8 mouse cellular contexts compared by ENCODE assay signal in the genomic region with DNA sequence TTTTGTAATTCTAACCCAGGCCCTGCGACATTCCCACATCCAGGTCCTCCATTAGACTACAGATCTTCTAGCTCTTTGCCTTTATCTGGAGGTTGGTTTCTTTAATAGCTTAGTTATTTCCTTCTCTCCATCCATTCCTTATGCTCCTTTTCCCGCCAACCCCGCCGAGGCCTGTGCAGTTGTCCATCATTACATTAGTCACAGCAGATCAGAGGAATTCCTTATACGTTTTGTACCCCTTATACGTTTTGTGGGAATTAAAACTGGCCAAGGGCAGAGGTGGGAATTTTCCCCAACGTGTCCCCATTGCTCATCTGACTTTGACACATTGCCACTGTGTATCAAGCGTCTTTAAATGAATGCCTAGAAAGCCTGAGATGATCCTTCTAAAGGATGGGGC. TPM values are rescaled to one million over a fixed set of nuclear protein-coding genes. Genes with fewer than 3 reads are reported as not detected.
DNase-seq lines count a peak whose midpoint lies in the region; ATAC-seq lines count a peak whose summit lies in the region.

No protein-coding gene starts in this region.

- no peak overlapping the region; the same call in 1 of the 2 replicates for H3K9ac ChIP-seq in heart, embryonic 12.5 days
- H3K9ac ChIP-seq in liver, embryonic 13.5 days, result no peak overlapping the region

- 49% methylated on average over 8 of the region's 8 CpGs for WGBS in heart, embryonic 12.5 days
- WGBS in liver, embryonic 13.5 days (ENCODE audit: insufficient replicate concordance), result 55% methylated on average over 8 of the region's 8 CpGs

- H3K9me3 ChIP-seq in heart, embryonic 12.5 days (replicated peaks), result no peaks in the 10 kb centered on the region
- H3K9me3 ChIP-seq in liver, embryonic 13.5 days (replicated peaks), result no peaks in the 10 kb centered on the region

- peak overlapping the region; percentile 90 for H3K4me3 ChIP-seq in heart, embryonic 12.5 days
- peak overlapping the region; percentile 77 for H3K4me3 ChIP-seq in liver, embryonic 13.5 days (replicated peaks)

- peaks cover 15% of the 10 kb centered on the region for H3K4me1 ChIP-seq in heart, embryonic 12.5 days (replicated peaks)
- H3K4me1 ChIP-seq in liver, embryonic 13.5 days (replicated peaks), result peaks cover 22% of the 10 kb centered on the region

- H3K27me3 ChIP-seq in heart, embryonic 12.5 days (replicated peaks), result no peaks in the 10 kb centered on the region
- H3K27me3 ChIP-seq in liver, embryonic 13.5 days, result no peaks in the 10 kb centered on the region

- intact Hi-C loops in heart, postnatal 36 days (cut with DNase I), result loop anchor here (1.0 kb wide), 1 partner anchor 803 kb away; a partner anchor contains a TSS
- intact Hi-C loops in left cerebral cortex, postnatal 36 days (cut with DNase I), result loop anchor here (5.0 kb wide), 1 partner anchor 67 kb away; no protein-coding TSS in a partner anchor

- no peak for DNase-seq in heart, postnatal 36 days
- DNase-seq in thymus, postnatal 14 days, result peak; percentile 11
- no peak for DNase-seq in thymus, postnatal 0 days (ENCODE audit: low spot score)
- no peak for DNase-seq in liver, embryonic 13.5 days
- no peak for DNase-seq in embryo, embryonic 10 days (ENCODE audit: low spot score)
- no peak for DNase-seq in adrenal gland, postnatal 14 days
- no peak for DNase-seq in left cerebral cortex, postnatal 36 days (ENCODE audit: low spot score in 2 of 2)

- no peak for ATAC-seq in heart, embryonic 12.5 days (ENCODE audit: insufficient number of reproducible peaks, low FRiP score)
- ATAC-seq in liver, embryonic 13.5 days (ENCODE audit: low read depth), result no peak

- H3K27ac ChIP-seq in heart, embryonic 12.5 days (ENCODE audit: poor library complexity, severe bottlenecking), result no peak overlapping the region
- H3K27ac ChIP-seq in liver, embryonic 13.5 days, result no peak overlapping the region

- H3K36me3 ChIP-seq in heart, embryonic 12.5 days, result no peaks in the 10 kb centered on the region
- no peaks in the 10 kb centered on the region for H3K36me3 ChIP-seq in liver, embryonic 13.5 days

- peak overlapping the region; percentile 69 for H3K4me2 ChIP-seq in heart, embryonic 12.5 days
- peak overlapping the region; percentile 73 for H3K4me2 ChIP-seq in liver, embryonic 13.5 days

RNA-seq across cellular contexts. Expression of a gene that starts 0.3 kb away (rescaled TPM):
- polyA plus RNA-seq in heart, embryonic 12.5 days (2016; fragmentation: Nextera tagmentation; extraction: Ambion mirVana), result not detected in 2 replicates
- total RNA-seq in heart, postnatal 36 days (2021), result not detected
- polyA plus RNA-seq in thymus, postnatal 0 days (2015; fragmentation: Nextera tagmentation; extraction: Ambion mirVana), result not detected in 2 replicates
- polyA plus RNA-seq in liver, embryonic 13.5 days (2015; fragmentation: Nextera tagmentation; extraction: Ambion mirVana), result not detected in 2 replicates
- total RNA-seq in adrenal gland, postnatal 14 days (2021), result not detected in 2 replicates
- total RNA-seq in left cerebral cortex, postnatal 36 days (2021), result 1 to 10 TPM in 1 of 2 experiments, under 1 TPM in 1; 0.72 to 1.1 TPM

RNA-seq across cellular contexts. Expression of a gene that starts 0.6 kb away (rescaled TPM):
- polyA plus RNA-seq in heart, embryonic 12.5 days (2016; fragmentation: Nextera tagmentation; extraction: Ambion mirVana), result 57.3 and 57.5 TPM in 2 replicates
- total RNA-seq in heart, postnatal 36 days (2021), result 10 to 100 TPM; 25.6 to 30.0 TPM
- polyA plus RNA-seq in thymus, postnatal 0 days (2015; fragmentation: Nextera tagmentation; extraction: Ambion mirVana), result 42.2 and 46.3 TPM in 2 replicates
- 53.8 and 63.0 TPM in 2 replicates for polyA plus RNA-seq in liver, embryonic 13.5 days (2015; fragmentation: Nextera tagmentation; extraction: Ambion mirVana)
- 20.4 and 26.9 TPM in 2 replicates for total RNA-seq in adrenal gland, postnatal 14 days (2021)
- 10 to 100 TPM; 18.4 to 20.7 TPM for total RNA-seq in left cerebral cortex, postnatal 36 days (2021)

RNA-seq across cellular contexts. Expression of a gene that starts 39.3 kb away (rescaled TPM):
- 0.15 and 0.24 TPM in 2 replicates for polyA plus RNA-seq in heart, embryonic 12.5 days (2016; fragmentation: Nextera tagmentation; extraction: Ambion mirVana)
- not detected for total RNA-seq in heart, postnatal 36 days (2021)
- not detected in 2 replicates for polyA plus RNA-seq in thymus, postnatal 0 days (2015; fragmentation: Nextera tagmentation; extraction: Ambion mirVana)
- not detected in 2 replicates for polyA plus RNA-seq in liver, embryonic 13.5 days (2015; fragmentation: Nextera tagmentation; extraction: Ambion mirVana)
- total RNA-seq in adrenal gland, postnatal 14 days (2021), result not detected in 2 replicates
- under 1 TPM; 0.23 to 0.25 TPM for total RNA-seq in left cerebral cortex, postnatal 36 days (2021)

RNA-seq across cellular contexts. Expression of a gene that starts 43.1 kb away (rescaled TPM):
- polyA plus RNA-seq in heart, embryonic 12.5 days (2016; fragmentation: Nextera tagmentation; extraction: Ambion mirVana), result not detected in 2 replicates
- not detected for total RNA-seq in heart, postnatal 36 days (2021)
- polyA plus RNA-seq in thymus, postnatal 0 days (2015; fragmentation: Nextera tagmentation; extraction: Ambion mirVana), result not detected in 2 replicates
- not detected in 2 replicates for polyA plus RNA-seq in liver, embryonic 13.5 days (2015; fragmentation: Nextera tagmentation; extraction: Ambion mirVana)
- not detected in 2 replicates for total RNA-seq in adrenal gland, postnatal 14 days (2021)
- total RNA-seq in left cerebral cortex, postnatal 36 days (2021), result under 1 TPM in 1 of 2 experiments, not detected in 1; 0.20 TPM
